Mouse (Mus musculus) kidney, postnatal 25 days (tissue): ENCODE results near the gene Ifit1bl1.
"Not testable (repeated sequence)": the region's sequence is repeated elsewhere in the genome, so short reads cannot be mapped to it uniquely, and the experiment has no call there.

Experiments
- DNase-seq, 2 experiments: peaks; one replicate each; pipeline ENCODE4 v3.0.0; 2021; ENCODE audit warnings: mixed read lengths in 2 of 2

Gene Ifit1bl1

DNA sequence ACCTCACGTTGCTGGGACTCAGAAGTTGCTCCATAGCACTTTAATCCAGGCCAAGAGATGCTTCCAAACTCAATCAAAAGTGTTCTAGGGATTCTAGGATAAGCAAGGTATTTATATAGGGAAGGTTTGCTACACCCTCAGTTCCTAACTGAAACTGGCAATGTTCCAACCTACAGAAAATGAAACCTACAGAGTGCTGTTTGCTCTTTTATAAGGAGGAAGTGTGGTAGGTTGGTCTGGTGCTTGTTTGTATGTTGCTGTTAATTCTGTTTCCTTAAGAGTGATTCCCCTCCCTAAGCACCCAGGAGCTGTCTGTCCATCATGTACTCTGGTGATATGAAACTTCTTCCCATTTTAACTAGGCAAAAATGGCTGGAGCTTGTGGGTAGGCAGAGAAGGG is at the start of gene Ifit1bl1:
Gene Ifit1bl1 (minus strand): TSS at position 69 of the 400 bp plus-strand sequence.
- not testable (repeated sequence) for DNase-seq

DNA sequence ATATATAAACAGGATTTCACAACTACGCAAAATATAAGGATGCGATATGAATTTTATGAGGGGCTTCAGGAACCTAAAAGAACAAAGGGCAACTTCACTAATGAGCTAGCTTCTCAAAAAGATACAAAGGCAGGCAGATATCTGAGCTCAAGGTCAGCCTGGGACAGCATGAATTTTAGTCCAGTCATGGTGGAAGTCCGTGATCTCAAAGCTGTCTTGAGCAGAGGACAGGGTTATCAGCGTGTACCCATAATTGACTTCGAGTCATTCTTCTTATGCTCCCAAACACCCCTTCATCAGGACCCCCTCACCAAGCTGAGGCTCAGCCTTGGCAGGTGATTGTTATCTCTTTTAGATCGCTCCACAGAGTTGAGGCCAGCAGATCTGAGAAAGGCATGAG is 49.2 kb upstream of the Ifit1bl1 start:
- DNase-seq, result no peak

DNA sequence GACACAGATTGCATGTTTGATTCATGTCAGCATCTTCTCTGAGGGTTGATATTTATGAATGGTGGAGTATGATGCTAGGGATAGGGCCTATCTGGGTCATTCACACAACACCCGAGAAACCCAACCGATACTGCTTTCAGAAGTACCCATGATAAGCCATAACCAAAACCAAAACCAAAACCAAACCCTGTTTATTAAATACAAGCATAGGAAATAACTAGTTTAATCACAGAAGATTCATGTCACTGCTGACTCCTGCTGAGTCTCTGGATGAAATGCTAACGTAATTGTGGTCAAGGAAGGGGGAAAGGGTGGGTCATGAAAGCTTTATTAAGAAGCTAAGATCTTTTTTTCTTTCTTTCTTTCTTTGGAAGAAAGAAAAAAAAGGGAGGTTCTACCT is 48.5 kb upstream of the Ifit1bl1 start:
- no peak for DNase-seq

DNA sequence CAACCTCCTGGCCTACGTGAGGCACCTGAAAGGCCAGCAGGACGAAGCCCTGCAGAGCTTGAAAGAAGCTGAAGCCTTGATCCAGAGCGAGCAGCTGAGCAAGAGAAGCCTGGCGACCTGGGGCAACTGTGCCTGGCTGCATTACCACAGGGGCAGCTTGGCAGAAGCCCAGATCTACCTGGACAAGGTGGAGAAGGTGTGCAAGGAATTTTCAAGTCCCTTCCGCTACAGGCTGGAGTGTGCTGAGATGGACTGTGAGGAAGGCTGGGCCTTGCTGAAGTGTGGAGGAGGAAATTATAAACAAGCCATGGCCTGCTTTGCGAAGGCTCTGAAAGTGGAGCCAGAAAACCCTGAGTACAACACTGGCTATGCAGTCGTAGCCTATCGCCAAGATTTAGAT is 45.9 kb upstream of the Ifit1bl1 start:
- peak in 1 of 2 experiments; percentile 32 for DNase-seq

DNA sequence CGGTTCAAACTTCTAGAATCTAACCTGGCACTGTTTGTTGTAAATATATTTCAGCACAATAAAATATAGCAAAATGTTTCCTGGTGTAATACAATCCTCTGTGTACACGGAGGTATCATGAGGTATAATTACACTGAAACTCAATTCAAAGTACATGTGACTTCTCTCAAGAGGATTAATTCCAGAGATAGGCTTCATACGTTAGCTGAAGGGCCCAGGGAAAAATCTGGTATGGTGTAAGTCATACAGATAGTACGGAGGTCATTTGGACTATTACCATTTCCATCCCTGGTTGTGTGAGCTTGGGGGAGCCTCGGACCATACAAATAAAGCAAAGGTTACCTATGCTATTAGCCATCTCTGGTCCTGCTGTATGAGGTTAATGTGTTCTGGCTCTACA is 40.9 kb upstream of the Ifit1bl1 start:
- no peak for DNase-seq

DNA sequence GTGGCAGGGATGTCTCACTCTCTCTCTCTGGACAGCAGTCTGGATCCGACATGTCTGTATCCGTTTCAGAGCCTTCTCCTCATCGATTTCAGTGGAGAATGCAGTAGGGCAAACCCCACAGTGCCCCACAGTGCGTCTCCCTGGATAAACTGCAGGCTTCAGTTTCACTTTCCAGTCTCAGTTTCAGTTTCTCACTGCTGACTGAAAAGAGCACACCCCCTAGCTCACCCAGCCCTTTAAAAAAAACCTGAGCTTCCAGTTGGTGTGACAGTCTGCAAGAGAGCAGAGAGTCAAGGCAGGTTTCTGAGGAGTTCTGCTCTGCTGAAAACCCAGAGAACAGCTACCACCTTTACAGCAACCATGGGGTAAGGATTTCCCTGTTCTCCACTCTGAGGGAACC is 38.9 kb upstream of the Ifit1bl1 start, which contains the start of the genes Ifit1bl2 and Ifit1:
Gene Ifit1bl2 (minus strand): TSS at position 121 of the 400 bp plus-strand sequence.
Gene Ifit1 (plus strand): TSS at position 249 of the 400 bp plus-strand sequence.
- DNase-seq, result peak in 1 of 2 experiments; percentile 27

DNA sequence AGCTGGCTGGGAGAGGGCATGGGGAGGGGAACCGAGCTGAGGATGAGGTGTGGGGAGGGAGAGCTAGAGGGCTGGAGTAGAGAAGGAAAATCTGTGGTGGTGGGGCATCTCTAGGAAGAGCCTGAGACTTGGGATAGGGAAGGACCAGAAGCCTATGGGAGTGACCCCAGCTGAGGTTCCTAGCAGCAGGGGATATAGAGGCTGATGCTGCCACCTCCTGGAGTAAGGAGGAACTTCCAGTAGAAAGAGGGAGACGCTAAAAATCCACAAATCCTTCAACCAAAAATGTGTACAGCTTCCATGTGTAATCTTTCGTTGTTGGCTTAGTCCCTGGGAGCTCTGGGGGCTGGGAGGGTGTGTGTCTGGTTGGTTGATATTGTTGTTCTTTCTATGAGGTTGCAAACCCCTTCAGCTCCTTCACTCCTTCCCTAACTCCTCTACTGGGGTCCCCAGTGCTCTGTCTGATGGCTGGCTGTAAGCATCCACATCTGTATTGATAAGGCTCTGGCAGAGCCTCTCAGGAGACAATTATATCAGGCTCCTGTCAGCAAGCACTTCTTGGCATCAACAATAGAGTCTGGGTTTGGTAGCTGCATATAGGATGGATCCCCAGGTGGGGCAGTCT is 35.3 kb upstream of the Ifit1bl1 start:
- peak; percentile 66 to 81 for DNase-seq

DNA sequence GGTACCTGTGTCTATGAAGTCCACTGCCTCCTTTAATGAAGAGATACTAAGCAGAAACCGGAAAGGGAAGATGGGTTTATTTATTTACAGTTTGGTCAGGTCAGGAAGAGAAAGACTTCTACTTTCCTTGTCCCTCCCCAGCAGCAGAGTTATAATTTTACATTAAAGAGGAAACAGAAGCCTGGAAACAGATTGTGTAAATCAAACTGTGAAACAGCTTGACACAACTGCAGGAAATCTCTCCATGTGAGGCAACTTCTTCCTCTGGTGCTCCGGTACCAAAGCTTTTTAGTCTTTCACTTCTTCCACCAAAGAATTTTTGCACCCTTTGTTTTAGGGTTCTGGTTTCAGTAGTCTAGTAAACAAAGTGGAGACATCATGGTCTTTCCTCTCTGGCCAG is 31.7 kb upstream of the Ifit1bl1 start:
- no peak for DNase-seq

DNA sequence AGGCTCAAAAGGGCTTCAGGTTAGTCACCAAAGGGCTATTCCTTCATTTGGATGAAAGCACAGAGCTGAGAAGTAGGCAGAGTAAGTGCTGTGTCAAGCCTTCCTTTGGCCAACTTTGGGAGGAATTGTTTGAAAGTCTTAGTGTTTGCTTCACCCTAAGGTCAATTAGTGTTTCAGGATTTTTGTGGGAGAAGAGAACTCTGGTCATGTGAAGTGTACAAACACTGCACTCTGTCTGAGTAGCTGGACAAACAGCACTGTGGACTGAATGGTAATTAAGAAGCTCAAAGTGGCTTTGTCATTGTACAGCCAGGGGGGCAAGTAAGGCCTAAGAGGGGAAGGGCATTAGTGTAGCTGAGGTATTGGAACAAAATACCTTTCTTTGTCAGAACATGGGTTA is 29.7 kb upstream of the Ifit1bl1 start:
- no peak for DNase-seq

DNA sequence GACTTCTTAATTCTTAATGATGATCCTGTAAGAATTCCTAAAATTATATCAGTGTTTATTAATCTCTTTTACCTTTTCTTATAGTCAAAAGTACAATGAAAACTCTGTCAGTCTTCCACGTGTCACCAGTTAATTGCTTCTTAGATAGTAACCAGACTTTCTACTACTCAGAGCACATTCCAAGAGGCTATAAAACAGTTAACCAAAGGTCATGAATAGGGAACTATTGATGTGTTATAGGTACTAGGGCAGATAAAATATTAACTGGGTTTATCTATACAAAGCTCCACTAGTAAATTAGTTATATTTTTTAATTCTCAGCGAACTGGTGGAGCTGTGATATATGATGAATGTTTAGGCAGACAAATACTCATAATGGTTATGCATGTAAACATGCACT is 25.7 kb upstream of the Ifit1bl1 start:
- DNase-seq, result no peak

DNA sequence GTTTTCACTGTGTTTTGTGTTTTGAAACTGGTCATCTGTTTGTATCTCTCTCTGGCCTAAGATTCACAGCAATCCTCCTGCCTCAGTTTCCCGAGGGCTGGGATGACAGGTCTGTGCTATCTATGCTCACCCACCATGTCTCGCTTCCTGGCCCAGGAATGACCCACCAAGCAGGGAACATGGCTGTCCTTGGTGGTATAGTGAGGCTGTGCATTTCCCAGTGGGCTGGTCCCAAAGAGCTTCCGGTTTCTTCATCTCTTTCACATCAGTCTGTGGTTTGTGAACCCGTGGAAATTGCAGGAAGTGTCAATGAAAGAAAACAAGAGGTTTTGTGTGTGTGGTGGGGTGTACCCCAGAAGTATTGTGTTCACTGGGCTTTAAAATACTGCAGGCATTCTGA is 22.9 kb upstream of the Ifit1bl1 start:
- no peak for DNase-seq

DNA sequence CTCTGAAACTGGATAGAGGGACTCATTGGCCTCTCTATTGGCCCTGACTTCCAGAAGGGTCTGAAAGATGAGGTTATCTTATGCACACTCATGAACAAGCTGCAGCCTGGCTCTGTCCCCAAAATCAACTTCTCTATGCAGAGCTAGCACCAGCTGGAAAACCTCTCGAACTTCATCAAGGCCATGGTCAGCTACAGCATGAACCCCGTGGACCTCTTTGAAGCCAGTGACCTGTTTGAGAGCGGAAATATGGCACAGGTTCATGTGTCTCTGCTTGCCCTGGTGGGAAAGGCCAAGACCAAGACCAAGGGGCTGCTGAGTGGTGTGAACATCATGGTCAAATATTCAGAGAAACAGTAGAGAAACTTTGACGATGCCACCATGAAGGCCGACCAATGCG is 22.0 kb upstream of the Ifit1bl1 start:
- no peak for DNase-seq

DNA sequence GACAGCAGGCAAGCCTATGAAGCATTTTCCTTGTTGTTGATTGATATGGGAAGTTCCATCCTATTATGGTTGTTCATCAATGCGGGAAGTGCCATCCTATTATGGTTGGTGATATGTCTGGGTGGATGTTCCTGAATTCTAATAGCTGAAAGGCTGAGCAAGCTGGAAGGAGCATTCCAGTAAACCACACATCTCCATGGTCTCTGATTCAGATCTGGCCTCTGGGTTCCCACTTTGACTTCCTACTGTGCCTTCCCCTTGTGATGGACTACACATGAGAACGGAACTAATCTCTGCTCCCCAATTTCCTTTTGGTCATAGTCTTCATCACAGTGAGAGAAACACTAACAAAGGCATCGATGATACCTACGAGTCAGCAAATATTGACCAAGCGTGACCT is 19.1 kb upstream of the Ifit1bl1 start:
- no peak for DNase-seq

DNA sequence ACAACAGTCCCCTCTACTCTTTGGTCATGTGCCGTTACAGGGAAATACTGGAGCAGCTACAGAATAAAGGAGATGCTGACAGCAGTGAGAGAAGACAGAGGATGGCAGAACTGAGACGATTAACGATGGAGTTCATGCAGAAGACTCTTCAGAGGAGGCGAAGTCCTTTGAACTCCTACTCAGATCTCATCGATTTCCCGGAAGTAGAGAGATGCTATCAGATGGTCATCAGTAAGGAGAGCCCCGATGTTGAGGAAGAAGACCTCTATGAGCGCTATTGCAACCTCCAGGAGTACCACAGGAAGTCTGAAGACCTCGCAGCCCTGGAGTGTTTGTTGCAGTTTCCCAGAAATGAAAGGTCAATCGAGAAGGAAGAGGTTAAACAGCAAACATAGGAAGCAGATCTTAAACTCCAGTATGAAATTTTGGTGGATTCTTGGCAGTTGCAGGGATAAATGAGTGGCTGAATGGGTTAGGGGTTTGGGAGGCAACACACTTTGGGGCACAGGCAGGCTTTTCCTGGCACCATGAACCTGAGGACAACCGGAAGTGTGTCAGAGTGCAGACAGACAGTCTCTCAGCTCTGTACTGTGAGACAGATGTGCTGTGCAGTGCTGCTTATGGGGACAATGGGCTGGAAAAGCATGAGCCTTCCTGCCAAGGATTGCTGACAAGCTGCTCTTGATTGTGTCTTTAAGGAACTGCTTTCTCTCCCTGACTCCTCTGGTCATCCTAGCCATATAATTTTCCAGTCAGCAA is 10.7 kb upstream of the Ifit1bl1 start:
- not testable (repeated sequence) for DNase-seq

DNA sequence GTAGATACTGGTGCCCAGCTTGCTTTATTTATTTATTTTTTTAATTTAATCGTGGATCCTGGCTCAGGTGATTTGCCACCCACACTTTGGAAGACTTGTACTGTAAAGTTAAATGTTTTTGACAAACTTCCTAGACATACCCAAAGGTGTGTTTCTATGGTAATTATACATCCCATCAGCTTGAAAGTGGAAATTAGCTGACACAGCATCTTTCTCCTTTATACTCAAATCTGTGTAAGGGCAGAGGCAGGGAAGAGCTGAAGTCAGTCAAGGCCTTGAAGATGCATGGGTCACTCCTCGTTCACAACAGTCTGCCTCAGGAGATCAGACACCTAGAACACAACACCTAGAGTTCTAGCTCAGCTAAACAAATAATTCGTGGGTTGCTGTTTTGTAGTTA is 8.4 kb upstream of the Ifit1bl1 start:
- not testable (repeated sequence) for DNase-seq

DNA sequence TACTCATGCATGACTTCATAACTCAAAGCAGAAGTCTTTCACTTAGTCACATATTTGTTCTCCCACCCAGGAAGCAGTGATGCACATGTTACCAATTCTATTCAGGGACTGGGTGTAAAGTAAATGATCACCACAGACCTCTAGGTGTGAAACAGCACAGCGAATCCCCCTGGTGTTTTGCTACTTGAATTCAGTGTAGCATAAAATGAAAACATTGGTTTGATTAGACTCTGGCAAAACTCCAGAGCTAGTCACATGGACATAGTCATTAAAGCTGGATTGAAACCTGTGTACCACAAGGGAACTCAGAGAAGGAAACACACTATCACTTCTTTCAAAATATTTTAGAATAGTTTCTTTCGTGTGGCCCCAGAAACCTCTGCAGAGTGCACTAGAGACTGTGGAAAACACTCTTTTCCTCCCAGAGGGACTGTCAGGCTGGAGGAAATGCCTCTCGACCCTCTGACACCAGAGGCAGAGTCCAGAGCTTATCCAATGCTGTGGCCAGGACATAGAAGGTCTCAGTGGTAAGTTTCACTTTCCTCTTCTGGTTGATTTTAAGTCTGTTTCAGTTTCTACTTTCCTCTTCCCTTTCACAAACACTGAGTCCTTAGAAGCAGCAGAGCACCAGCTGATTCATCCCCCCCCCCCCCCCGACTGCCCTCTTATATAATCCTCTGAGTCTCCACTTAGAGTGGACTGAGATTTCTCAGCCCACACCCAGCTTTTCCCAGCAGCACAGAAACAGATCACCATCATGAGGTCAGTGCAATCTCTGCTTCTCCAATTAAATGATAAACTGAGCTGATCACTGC is 5.7 kb upstream of the Ifit1bl1 start, which contains the start of gene Ifit3b:
Gene Ifit3b (plus strand): TSS at position 734 of the 815 bp plus-strand sequence.
- DNase-seq, result peak; percentile 62 to 84

DNA sequence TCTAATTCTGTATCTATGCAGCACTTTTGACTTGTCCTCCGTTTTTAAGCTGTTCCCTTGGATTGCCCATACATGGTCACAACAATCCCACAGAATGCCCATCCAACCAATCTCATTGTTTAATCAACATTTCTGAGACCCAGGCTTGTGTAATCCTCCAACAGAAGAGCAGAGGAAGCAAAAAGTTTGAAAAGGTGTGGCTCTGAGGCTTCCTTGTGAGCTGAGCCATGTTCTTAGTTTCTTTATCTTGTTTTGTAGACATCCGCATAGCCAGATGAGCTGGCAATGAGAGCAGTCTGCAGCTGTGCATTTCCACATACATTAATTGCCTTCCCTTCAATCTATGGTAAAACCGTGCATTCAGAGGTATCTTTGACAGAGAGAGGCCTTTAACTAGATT is 3.7 kb upstream of the Ifit1bl1 start:
- no peak for DNase-seq

DNA sequence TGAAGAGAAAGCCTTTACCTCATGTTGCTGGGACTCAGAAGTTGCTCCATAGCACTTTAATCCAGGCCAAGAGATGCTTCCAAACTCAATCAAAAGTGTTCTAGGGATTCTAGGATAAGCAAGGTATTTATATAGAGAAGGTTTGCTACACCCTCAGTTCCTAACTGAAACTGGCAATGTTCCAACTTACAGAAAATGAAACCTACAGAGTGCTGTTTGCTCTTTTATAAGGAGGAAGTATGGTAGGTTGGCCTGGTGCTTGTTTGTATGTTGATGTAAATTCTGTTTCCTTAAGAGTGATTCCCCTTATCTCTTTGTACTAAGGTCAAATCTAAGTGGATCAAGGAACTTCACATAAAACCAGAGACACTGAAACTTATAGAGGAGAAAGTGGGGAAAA is 2.5 kb downstream of the Ifit1bl1 start:
- not testable (repeated sequence) for DNase-seq

DNA sequence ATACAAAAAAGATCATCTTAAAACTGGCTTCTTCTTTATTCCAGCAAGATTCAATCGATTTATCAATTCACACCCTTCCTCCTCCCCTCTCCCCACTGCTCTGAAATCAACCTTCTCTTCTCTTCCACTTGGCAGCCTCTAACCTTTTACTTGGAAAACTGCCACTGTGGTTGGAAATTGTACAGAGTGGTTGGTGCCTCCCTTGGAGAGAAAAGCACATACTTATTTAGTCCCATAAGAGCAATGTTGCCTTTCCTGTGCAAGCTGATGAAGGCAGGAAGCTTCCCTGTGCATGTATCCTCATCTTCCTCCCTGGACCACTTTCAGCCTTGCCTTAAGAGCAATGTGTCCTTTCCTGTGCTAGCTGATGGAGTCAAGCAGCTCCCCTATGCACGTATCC is 3.4 kb downstream of the Ifit1bl1 start:
- DNase-seq, result peak; percentile 43 to 67

DNA sequence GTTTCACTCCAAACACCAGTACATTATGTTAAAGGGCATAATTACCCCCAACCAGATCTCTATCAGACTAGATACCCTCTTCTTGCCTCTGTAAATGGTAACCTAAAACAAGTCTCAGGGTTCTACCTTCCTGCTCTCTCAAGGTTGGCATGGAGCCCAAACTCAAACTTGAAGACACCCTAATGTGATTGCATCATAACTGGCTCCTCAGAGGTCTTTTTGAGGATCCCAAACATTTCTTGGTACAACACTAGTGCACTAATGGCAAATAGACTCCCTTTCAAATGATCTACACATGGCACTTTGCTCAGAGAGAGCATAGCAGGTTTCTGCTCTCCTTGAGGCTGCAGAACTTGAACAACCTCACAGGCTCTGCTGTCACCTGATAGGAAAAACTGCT is 4.9 kb downstream of the Ifit1bl1 start:
- peak in 1 of 2 experiments; percentile 34 for DNase-seq

DNA sequence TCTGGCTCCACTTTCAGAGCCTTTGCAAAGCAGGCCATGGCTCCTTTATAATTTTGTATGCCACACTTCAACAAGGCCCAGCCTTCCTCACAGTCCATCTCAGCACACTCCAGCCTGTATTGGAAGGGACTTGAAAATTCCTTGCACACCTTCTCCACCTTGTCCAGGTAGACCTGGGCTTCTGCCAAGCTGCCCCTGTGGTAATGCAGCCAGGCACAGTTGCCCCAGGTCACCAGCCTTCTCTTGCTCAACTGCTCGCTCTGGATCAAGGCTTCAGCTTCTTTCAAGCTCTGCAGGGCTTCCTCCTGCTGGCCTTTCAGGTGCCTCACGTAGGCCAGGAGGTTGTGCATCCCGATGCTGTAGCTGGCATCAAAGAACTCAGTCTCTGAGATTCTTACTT is 7.2 kb downstream of the Ifit1bl1 start:
- peak in 1 of 2 experiments; percentile 40 for DNase-seq

DNA sequence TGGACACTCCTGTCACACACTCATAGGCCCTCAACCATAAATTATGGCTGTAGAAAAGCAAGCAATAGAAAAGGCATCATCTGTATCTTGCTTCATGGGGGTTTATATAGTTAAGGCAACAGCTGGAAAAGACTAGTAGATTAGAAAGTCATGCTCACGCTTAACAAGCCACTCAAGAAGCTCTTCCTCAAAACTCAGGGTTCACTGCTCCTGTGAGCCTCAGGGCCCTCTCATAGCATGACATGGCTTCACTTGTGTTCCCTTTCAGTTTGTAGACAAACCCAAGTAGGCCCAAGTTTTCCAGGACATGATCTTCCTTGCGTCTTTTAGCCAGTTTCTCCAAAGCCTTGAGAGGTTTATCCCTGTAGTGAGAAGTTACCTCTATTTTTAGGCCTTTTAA is 8.3 kb downstream of the Ifit1bl1 start:
- no peak for DNase-seq

DNA sequence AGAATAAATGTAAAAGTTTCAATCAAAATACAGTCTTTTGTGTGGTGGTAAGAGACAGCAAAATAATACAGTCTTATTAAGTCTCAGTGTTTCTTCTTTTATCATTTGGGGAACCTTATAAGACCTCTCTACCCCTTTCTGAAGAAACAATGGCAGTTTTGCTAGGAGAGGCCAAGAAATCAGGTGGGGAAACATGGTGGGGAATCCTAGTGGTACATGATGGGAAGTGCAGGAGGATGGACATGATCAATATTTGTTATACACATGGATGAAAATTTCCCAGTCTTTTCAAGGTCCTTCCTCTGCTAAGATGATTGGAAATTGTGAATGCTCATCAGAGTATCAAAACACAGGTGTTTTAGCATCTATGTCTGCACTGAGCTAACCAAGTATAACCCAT is 12.8 kb downstream of the Ifit1bl1 start:
- no peak for DNase-seq
